Mouse (Mus musculus) midbrain, embryonic 14.5 days (tissue): Measurements from ENCODE around the gene Uqcrq. TPM values are rescaled to one million over a fixed set of nuclear protein-coding genes. Genes with fewer than 3 reads are reported as not detected.

Experiments used
- ATAC-seq: fragments of 200-750 bp; cut with Nextera tagmentation; 2 replicates; pipeline ENCODE4 v1.8.0; 2017; ENCODE audit warnings: moderate number of reproducible peaks, moderate library complexity; ENCODE audit not compliant: low FRiP score, low TSS enrichment
- DNase-seq: peaks from one replicate; pipeline ENCODE4 v3.0.0-alpha.2; 2015
- H3K27ac ChIP-seq: fragments of 300-500 bp; sonication (generic); replicated peaks from 2 replicates; pipeline ENCODE4 v1.5.1; 2014; ENCODE audit warnings: mild to moderate bottlenecking, low read depth, low read length, moderate library complexity
- H3K27me3 ChIP-seq: fragments of 300-500 bp; sonication (generic); 2 replicates; pipeline ENCODE4 v1.6.1; 2014; ENCODE audit warnings: low read length, control low read depth, mixed read lengths; ENCODE audit not compliant: control insufficient read depth, insufficient read depth
- H3K36me3 ChIP-seq: fragments of 300-500 bp; sonication (generic); 2 replicates; pipeline ENCODE4 v1.6.1; 2014; ENCODE audit warnings: low read length, control low read depth; ENCODE audit not compliant: control insufficient read depth, insufficient read depth
- H3K4me1 ChIP-seq: fragments of 300-500 bp; sonication (generic); 2 replicates; pipeline ENCODE4 v1.6.1; 2014; ENCODE audit warnings: mild to moderate bottlenecking, antibody characterized with exemption, low read length, control low read depth; ENCODE audit not compliant: control insufficient read depth, insufficient read depth
- H3K4me2 ChIP-seq: fragments of 300-500 bp; sonication (generic); 2 replicates; pipeline ENCODE4 v1.6.1; 2014; ENCODE audit warnings: mild to moderate bottlenecking, low read length, moderate library complexity
- H3K4me3 ChIP-seq: fragments of 300-500 bp; sonication (generic); replicated peaks from 2 replicates; pipeline ENCODE4 v1.5.1; 2014; ENCODE audit warnings: low read depth, low read length
- H3K9ac ChIP-seq: fragments of 300-500 bp; sonication (generic); replicated peaks from 2 replicates; pipeline ENCODE4 v1.6.1; 2014; ENCODE audit warnings: mild to moderate bottlenecking, low read length, moderate library complexity
- H3K9me3 ChIP-seq: fragments of 300-500 bp; sonication (generic); 2 replicates; pipeline ENCODE4 v1.6.1; 2016; ENCODE audit warnings: low read length, control low read depth, mixed read lengths; ENCODE audit not compliant: control insufficient read depth
- WGBS: fragments of 180-500 bp; shearing (Covaris S2); extraction: QIAGEN DNeasy Blood & Tissue Kit; methylation state at CpG from one replicate; pipeline ENCODE4 v1.1.7; 2014; 5-methylcytosine and 5-hydroxymethylcytosine counted together
- polyA plus RNA-seq: library from polyadenylated mRNA; unstranded; fragments of >200 nt; fragmentation: Nextera tagmentation; extraction: Ambion mirVana; gene quantifications from 2 replicates; pipeline ENCODE4 v1.2.1, GENCODE M21; 2014

The Uqcrq gene
- polyA plus RNA-seq, 1 experiment from 2014 or later = 665 TPM

DNA sequence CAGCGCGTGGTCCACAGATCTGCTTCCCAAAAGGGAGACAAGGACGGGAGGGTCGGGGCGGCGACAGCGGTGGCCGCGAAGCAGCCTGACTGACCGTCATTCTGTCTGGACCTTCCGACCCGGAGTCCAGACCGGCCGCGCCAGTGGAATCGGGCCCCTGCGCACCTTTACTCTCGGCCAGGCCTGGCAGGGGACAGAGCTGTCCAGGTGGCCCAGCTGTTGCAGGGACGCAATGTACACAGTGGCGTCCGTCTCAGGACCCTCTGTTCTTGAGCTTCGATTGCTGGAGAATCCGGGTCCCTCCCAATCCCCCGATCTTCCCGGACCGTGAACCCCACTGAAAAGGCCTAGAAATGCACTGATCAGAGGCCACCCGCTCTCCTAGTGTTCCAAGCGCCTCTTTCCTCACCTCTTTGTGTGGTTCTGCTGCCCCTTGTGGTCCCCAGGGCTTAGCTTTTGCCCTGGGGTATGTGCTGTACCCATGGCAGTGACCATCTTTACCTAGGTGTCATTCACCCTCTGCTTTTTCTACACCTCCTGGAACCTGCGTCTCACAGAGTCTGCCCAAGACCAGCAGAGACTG lies 26.8 kb upstream of the Uqcrq start:
- Histone ChIP-seq H3K4me2 (peak overlapping the region; percentile 75), H3K27me3 (peaks cover 43% of the 10 kb centered on the region), H3K4me3 (peak overlapping the region; percentile 39), H3K9ac (peak overlapping the region; percentile 52), H3K9me3 (no peaks in the 10 kb centered on the region), H3K36me3 (no peaks in the 10 kb centered on the region), H3K27ac (no peak overlapping the region), H3K4me1 (0 out of 2 replicates have a peak, but pooled peaks cover 3% of the 10 kb centered on the region)
- WGBS = 6% methylated on average over 29 of the region's 29 CpGs
- no peak; the same call in 1 of the 2 replicates for ATAC-seq
- DNase-seq = peak; percentile 4

GRCm38 (mm10) chr11:53456474-53457371 lies 26.1 kb upstream of the Uqcrq start, which contains the start of the genes Gm10447 and Shroom1:
Gene Gm10447, minus strand, starts transcription at chr11:53457110.
Gene Shroom1, plus strand, starts transcription at chr11:53457205.
- peak; percentile 20; the same call in 1 of the 2 replicates for ATAC-seq
- Histone ChIP-seq H3K4me1 (0 out of 2 replicates have a peak, but pooled peaks cover 3% of the 10 kb centered on the region), H3K9ac (peak within 1 kb of the TSS; percentile 52), H3K27ac (no peak within 1 kb of the TSS), H3K27me3 (peaks cover 36% of the 10 kb centered on the region), H3K4me3 (peak within 1 kb of the TSS; percentile 39), H3K4me2 (peak within 1 kb of the TSS; percentile 75), H3K36me3 (no peaks in the 10 kb centered on the region), H3K9me3 (no peaks in the 10 kb centered on the region)
- 4% methylated on average over 42 of the region's 42 CpGs for WGBS
- peak; percentile 63 for DNase-seq

GRCm38 (mm10) chr11:53453031-53453430 lies 22.4 kb upstream of the Uqcrq start:
- H3K9ac ChIP-seq = no peak overlapping the region
- H3K27ac ChIP-seq = no peak overlapping the region
- H3K4me3 ChIP-seq = no peak overlapping the region
- H3K9me3 ChIP-seq = no peaks in the 10 kb centered on the region
- H3K27me3 ChIP-seq = peaks cover 21% of the 10 kb centered on the region
- ATAC-seq (no peak), DNase-seq (no peak)
- 88% methylated on average over 5 of the region's 5 CpGs for WGBS
- 0 out of 2 replicates have a peak, but pooled peaks cover 3% of the 10 kb centered on the region for H3K4me1 ChIP-seq
- H3K36me3 ChIP-seq = no peaks in the 10 kb centered on the region
- no peak overlapping the region for H3K4me2 ChIP-seq

DNA sequence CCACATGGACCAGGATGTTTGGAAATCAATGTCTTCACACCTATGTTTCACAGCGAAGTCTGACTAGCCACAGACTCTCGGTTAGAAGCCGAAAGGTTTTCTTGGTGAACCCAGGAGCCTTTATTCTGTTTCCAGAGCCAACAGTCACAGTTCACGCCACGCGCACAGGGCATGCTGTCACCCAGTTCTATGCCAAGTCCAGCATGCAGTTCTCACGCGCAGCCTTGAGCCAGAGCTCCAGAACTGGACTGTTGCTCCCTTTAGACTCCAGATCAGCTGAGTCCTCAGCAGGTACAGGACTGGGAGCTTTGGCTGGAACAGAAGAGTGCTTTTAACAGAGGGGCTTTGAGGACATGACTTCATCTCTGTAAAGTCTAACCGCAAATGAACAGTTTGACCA lies 21.8 kb upstream of the Uqcrq start:
- ATAC-seq = no peak
- no peaks in the 10 kb centered on the region for H3K9me3 ChIP-seq
- H3K4me1 ChIP-seq = 0 out of 2 replicates have a peak, but pooled peaks cover 3% of the 10 kb centered on the region
- 95% methylated on average over 9 of the region's 9 CpGs for WGBS
- no peaks in the 10 kb centered on the region for H3K36me3 ChIP-seq
- DNase-seq = no peak
- no peak overlapping the region for H3K9ac ChIP-seq
- H3K4me2 ChIP-seq = no peak overlapping the region
- H3K4me3 ChIP-seq = no peak overlapping the region
- peaks cover 14% of the 10 kb centered on the region for H3K27me3 ChIP-seq
- no peak overlapping the region for H3K27ac ChIP-seq

DNA sequence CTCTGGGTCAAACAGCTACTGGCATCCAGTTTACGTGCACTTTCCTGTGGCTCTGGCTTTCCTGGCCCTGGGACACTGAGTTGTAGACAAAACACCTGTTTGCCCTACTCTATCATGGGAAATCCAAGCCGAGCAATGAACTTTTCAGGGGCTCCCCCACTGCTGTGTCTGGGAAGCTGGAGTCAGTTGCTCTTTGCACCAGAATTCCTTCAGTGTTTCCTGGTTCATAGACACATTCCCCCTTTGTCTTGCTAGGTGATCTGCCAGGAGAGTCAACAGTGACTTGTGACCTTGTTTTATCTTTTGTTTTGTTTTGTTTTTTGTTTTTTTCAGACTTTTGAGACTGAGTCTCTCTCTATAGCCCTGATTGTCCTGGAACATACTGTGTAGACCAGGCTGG lies 20.7 kb upstream of the Uqcrq start:
- Histone ChIP-seq H3K36me3 (no peaks in the 10 kb centered on the region), H3K27me3 (peaks cover 6% of the 10 kb centered on the region), H3K27ac (no peak overlapping the region), H3K9me3 (no peaks in the 10 kb centered on the region), H3K4me3 (no peak overlapping the region), H3K4me2 (no peak overlapping the region), H3K9ac (no peak overlapping the region), H3K4me1 (no peaks in the 10 kb centered on the region)
- WGBS = 75% methylated on average over 2 of the region's 2 CpGs
- ATAC-seq = no peak
- no peak for DNase-seq

- WGBS = 66% methylated on average over 15 of the region's 15 CpGs
- Histone ChIP-seq H3K36me3 (no peaks in the 10 kb centered on the region), H3K9ac (no peak overlapping the region), H3K4me1 (no peaks in the 10 kb centered on the region), H3K4me3 (no peak overlapping the region), H3K9me3 (no peaks in the 10 kb centered on the region), H3K27ac (no peak overlapping the region), H3K4me2 (no peak overlapping the region), H3K27me3 (no peaks in the 10 kb centered on the region)
- DNase-seq (no peak), ATAC-seq (no peak)
These were observed 19.6 kb upstream of the Uqcrq start for GRCm38 (mm10) chr11:53450070-53450705.

DNA sequence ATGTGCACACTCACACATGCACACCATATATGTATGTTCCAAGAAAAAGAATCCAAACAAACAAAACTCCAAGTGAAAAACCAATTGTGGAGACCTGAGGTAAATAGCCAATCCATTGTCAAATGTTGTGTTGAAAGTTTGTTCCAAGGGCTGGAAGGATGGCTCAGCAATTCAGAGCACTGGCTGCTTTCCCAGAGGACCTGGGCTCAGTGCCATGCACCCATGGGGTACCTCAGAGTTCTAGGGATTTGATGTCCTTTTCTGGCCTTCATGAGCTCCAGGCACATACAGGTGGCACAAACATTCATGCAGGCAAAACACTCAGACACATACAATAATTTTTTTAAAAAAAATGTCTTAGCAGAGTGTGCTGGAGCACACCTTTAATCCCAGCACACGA lies 17.9 kb upstream of the Uqcrq start:
- no peak overlapping the region for H3K9ac ChIP-seq
- no peaks in the 10 kb centered on the region for H3K27me3 ChIP-seq
- no peak overlapping the region for H3K4me2 ChIP-seq
- no peak for DNase-seq
- no peaks in the 10 kb centered on the region for H3K36me3 ChIP-seq
- no peaks in the 10 kb centered on the region for H3K9me3 ChIP-seq
- no peak for ATAC-seq
- H3K27ac ChIP-seq = no peak overlapping the region
- H3K4me3 ChIP-seq = no peak overlapping the region
- no peaks in the 10 kb centered on the region for H3K4me1 ChIP-seq
- WGBS = 91% methylated on average over 1 of the region's 1 CpGs

- Histone ChIP-seq H3K4me3 (no peak overlapping the region), H3K36me3 (no peaks in the 10 kb centered on the region), H3K9me3 (no peaks in the 10 kb centered on the region), H3K27ac (no peak overlapping the region), H3K4me2 (no peak overlapping the region), H3K27me3 (no peaks in the 10 kb centered on the region), H3K9ac (no peak overlapping the region), H3K4me1 (no peaks in the 10 kb centered on the region)
- DNase-seq (no peak), ATAC-seq (no peak)
- 88% methylated on average over 8 of the region's 8 CpGs for WGBS
These were observed 17.4 kb upstream of the Uqcrq start for GRCm38 (mm10) chr11:53447996-53448395.
